Mouse (Mus musculus) T-helper 2 cell (primary cell): Measurements from ENCODE around the gene Slc24a3.

Source experiments
- in situ Hi-C: fragments of 300-600 bp; cut with MboI, MseI; formaldehyde crosslinking; loops from one replicate; pipeline ENCODE4 v1.15.1; 2025; ENCODE audit warnings: high pct_unique_total_duplicates

Slc24a3 gene

GRCm38 (mm10) chr2:145344521-145344920, 177.0 kb downstream of the Slc24a3 start:
- in situ Hi-C loops: no loop called here

- in situ Hi-C loops: no loop called here
These were observed 186.2 kb downstream of the Slc24a3 start for GRCm38 (mm10) chr2:145353801-145354200.

GRCm38 (mm10) chr2:145358236-145358942, 190.8 kb downstream of the Slc24a3 start:
- in situ Hi-C loops: no loop called here

GRCm38 (mm10) chr2:145363604-145364003, 196.1 kb downstream of the Slc24a3 start:
- in situ Hi-C loops: no loop called here

GRCm38 (mm10) chr2:145368701-145369100, 201.1 kb downstream of the Slc24a3 start:
- in situ Hi-C loops: no loop called here

- in situ Hi-C loops: no loop called here
These were observed 203.2 kb downstream of the Slc24a3 start for GRCm38 (mm10) chr2:145370795-145371194.

GRCm38 (mm10) chr2:145373803-145374202, 206.2 kb downstream of the Slc24a3 start:
- in situ Hi-C loops: no loop called here

- in situ Hi-C loops: no loop called here
These were observed 215.6 kb downstream of the Slc24a3 start for GRCm38 (mm10) chr2:145382908-145383770.

- in situ Hi-C loops: no loop called here
These were observed 216.7 kb downstream of the Slc24a3 start for GRCm38 (mm10) chr2:145384221-145384620.

- in situ Hi-C loops: no loop called here
These were observed 217.7 kb downstream of the Slc24a3 start for GRCm38 (mm10) chr2:145385220-145385619.

- in situ Hi-C loops: no loop called here
These were observed 218.2 kb downstream of the Slc24a3 start for GRCm38 (mm10) chr2:145385773-145386172.

- in situ Hi-C loops: no loop called here
These were observed 228.2 kb downstream of the Slc24a3 start for GRCm38 (mm10) chr2:145395804-145396203.

- in situ Hi-C loops: no loop called here
These were observed 229.0 kb downstream of the Slc24a3 start for GRCm38 (mm10) chr2:145396579-145396978.

GRCm38 (mm10) chr2:145397456-145398206, 230.1 kb downstream of the Slc24a3 start:
- in situ Hi-C loops: no loop called here

- in situ Hi-C loops: no loop called here
These were observed 233.8 kb downstream of the Slc24a3 start for GRCm38 (mm10) chr2:145401240-145401805.

- in situ Hi-C loops: no loop called here
These were observed 234.4 kb downstream of the Slc24a3 start for GRCm38 (mm10) chr2:145401996-145402395.

- in situ Hi-C loops: no loop called here
These were observed 237.4 kb downstream of the Slc24a3 start for GRCm38 (mm10) chr2:145404818-145405531.

GRCm38 (mm10) chr2:145405746-145406145, 238.2 kb downstream of the Slc24a3 start:
- in situ Hi-C loops: no loop called here

GRCm38 (mm10) chr2:145417738-145418137, 250.2 kb downstream of the Slc24a3 start:
- in situ Hi-C loops: no loop called here

GRCm38 (mm10) chr2:145419078-145419477, 251.5 kb downstream of the Slc24a3 start:
- in situ Hi-C loops: no loop called here
